Mouse (Mus musculus): ENCODE results near the gene Asgr1.
"Not testable (repeated sequence)": the region's sequence is repeated elsewhere in the genome, so short reads cannot be mapped to it uniquely, and the experiment has no call there.

Asgr1 gene

GRCm38 (mm10) chr11:70066701-70067100 lies 12.8 kb downstream of the Asgr1 start:
- in situ Hi-C loops (cut with MboI, MseI) = no loop called here

DNA sequence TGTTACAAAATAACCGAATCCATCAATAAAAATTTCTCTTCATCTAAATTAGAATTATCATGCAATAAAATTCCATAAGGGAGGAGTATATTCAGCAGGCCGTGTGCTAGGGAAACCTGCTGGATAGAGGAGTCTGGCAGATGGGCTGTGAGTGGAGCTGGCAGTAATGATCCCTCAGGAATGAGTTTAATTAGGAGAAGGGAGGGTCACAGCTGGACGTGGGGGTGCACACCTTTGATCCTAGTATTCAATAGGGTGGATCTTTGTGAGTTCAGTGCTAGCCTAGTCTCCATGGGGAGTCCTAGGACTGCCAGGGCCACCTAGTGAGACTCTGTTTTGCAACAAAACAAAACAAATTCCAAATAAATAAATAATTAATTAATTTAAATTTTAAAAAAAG lies 14.4 kb downstream of the Asgr1 start:
- in situ Hi-C loops (cut with MboI, MseI) = no loop called here

GRCm38 (mm10) chr11:70070057-70070456 lies 16.2 kb downstream of the Asgr1 start:
- in situ Hi-C loops (cut with MboI, MseI) = no loop called here

DNA sequence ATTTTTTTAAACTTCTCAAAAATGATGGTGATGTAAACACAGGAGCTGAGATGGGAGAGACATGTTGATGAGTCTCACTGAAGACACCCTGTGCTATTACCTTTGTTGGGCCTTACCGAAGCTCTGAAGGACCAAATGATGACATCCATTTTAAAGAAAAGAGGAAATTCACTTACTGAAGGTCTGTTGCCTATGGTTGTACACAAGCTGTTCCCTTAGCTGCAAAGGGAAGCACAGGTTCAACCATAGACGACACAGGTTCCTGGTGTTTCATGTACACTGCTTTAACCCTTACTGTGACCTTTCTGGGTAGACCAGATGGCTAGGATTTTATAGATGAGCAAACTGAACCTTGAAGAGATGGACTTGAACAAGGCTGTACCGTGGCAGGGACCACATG lies 16.7 kb downstream of the Asgr1 start:
- in situ Hi-C loops (cut with MboI, MseI) = not testable (repeated sequence)

GRCm38 (mm10) chr11:70074379-70075071 lies 20.6 kb downstream of the Asgr1 start:
- in situ Hi-C loops (cut with MboI, MseI) = no loop called here

DNA sequence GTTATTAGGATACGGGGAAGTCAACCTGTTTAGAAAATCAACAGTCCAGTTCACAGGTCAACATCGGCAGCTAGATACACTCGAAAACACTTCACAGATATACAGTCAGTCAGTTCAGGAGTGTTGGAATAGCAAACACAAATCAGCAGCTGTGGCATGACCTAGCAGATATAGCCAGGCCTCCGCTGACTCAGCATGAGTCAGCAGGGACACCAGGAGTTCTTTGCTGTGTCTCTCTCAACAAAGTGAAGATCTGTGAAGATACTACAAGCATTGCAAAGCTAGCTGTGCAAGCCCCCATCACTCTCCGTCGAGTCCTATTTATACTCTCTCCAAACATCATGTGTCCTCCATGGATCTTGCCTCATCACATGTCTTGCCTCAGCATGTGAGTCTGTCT lies 21.7 kb downstream of the Asgr1 start:
- in situ Hi-C loops (cut with MboI, MseI) = no loop called here

DNA sequence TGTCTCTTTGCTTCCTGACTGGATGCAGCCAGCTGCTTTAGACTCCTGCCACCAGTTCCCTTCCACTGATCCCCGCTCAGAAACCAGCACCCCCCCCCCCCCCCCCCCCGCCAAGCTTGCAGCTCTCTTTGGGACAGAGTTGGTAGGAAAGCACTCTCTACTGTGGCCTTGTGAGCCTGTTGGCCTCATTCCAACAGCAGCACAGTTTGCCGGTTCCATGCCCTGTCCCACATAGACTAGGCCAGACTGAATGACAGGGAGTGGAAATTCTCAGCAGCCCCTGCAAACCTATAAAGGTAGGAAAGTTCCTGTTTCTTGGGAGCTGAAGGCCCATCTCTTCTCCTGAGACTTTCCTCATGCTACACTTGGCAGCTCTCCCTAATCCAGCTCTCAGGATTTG lies 23.6 kb downstream of the Asgr1 start:
- in situ Hi-C loops (cut with MboI, MseI) = no loop called here

- in situ Hi-C loops (cut with MboI, MseI) = no loop called here
Measured at GRCm38 (mm10) chr11:70079175-70079574, 25.3 kb downstream of the Asgr1 start.

GRCm38 (mm10) chr11:70079928-70080327 lies 26.0 kb downstream of the Asgr1 start:
- in situ Hi-C loops (cut with MboI, MseI) = no loop called here

GRCm38 (mm10) chr11:70080803-70081590 lies 27.1 kb downstream of the Asgr1 start:
- in situ Hi-C loops (cut with MboI, MseI) = no loop called here

GRCm38 (mm10) chr11:70084563-70084962 lies 30.7 kb downstream of the Asgr1 start:
- in situ Hi-C loops (cut with MboI, MseI) = no loop called here

DNA sequence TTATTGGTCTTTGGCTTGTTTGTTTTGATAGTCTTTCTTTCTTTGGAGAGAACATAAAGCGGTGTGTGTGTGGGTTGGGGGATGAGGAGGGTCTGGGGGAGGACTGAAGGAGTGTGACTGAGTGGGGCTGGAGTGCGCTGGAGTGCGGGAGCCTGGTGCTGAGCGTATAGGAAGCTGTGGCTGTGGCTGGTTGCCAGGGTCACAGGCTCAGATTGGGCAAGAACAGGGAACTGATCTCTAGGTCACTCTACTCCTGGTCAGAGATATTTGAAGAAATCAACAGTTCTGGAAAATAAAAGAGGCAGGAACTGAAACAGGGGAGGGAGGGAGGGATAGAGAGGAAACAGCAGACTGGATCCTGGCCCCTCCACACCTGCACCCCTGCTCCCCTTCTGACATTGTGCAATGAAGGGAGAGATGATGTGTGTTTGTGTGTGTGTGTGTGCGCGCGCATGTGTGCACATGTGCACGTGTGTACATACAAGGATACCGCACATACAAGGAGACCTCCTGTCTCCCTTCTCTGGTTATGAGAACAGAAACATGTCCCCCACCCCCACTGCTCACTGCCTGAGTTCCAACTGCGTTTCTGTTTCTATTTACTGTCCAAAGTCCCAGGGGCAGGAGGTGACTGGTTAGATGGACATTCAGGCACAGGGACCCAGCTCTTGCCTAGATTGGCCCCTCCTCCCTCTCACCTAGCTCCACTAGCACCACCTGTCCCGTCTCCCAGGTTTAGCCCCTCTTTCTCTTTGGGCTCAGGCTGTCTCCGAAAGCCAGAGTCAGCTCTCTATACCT lies 38.3 kb downstream of the Asgr1 start, which contains the start of gene Asgr2:
Gene Asgr2, plus strand, starts transcription at position 659 of the 798 bp plus-strand sequence.
- in situ Hi-C loops (cut with MboI, MseI) = no loop called here

GRCm38 (mm10) chr11:70097396-70097795 lies 43.5 kb downstream of the Asgr1 start:
- in situ Hi-C loops (cut with MboI, MseI) = no loop called here

DNA sequence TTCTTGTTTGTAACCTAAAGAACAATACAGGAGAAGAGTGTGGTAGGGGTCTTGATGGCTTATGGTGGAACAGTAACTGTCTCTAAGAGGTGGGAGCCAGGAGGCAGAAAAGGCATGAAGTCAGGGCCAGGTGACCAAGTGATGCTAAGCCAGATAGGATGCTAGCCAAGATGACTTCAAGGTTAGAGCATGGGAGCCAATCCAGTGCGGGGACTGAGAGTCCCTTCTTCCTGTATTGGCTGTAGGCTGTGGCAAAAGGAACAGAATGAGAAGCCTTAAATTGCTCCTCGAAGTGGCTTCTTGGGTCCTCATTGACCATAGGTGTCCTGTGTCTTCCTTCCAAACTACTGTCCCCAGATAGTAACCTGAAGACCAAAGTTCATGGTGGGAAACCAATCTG lies 45.2 kb downstream of the Asgr1 start:
- in situ Hi-C loops (cut with MboI, MseI) = no loop called here

DNA sequence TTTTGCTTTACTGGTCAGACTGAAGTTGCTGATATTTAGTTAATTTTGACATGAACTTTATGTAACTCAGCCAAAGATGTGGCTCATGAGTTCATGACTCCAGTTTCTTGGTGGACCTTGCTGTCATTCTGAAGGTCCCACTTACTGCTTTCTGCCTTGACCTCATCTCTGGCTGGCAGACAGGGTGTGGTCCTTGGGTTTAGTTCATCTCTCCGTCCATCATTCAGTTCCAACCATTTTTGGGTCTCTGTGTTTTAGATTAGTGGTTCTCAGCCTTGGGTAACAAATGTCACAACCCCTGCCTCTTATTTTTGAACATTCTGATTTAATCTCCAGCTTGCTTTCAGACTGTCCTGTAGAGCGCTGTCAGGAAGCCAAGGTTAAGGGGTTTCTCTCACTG lies 45.9 kb downstream of the Asgr1 start:
- in situ Hi-C loops (cut with MboI, MseI) = loop anchor here (5.0 kb wide), 1 partner anchor 43 kb away; no protein-coding TSS in a partner anchor

GRCm38 (mm10) chr11:70103701-70104315 lies 49.9 kb downstream of the Asgr1 start:
- in situ Hi-C loops (cut with MboI, MseI) = loop anchor here (5.0 kb wide), 1 partner anchor 47 kb away; no protein-coding TSS in a partner anchor

- in situ Hi-C loops (cut with MboI, MseI) = no loop called here
Measured at GRCm38 (mm10) chr11:70107085-70107484, 53.2 kb downstream of the Asgr1 start.

Measured in regulatory T cell (primary cell).